Mouse (Mus musculus) kidney, postnatal 36 days (tissue): Measurements from ENCODE around the gene Chga.

Source experiments
- DNase-seq, 2 experiments: peaks; one replicate each; pipeline ENCODE4 v3.0.0; 2021 to 2022; ENCODE audit warnings: mixed read lengths in 2 of 2

Gene Chga

DNA sequence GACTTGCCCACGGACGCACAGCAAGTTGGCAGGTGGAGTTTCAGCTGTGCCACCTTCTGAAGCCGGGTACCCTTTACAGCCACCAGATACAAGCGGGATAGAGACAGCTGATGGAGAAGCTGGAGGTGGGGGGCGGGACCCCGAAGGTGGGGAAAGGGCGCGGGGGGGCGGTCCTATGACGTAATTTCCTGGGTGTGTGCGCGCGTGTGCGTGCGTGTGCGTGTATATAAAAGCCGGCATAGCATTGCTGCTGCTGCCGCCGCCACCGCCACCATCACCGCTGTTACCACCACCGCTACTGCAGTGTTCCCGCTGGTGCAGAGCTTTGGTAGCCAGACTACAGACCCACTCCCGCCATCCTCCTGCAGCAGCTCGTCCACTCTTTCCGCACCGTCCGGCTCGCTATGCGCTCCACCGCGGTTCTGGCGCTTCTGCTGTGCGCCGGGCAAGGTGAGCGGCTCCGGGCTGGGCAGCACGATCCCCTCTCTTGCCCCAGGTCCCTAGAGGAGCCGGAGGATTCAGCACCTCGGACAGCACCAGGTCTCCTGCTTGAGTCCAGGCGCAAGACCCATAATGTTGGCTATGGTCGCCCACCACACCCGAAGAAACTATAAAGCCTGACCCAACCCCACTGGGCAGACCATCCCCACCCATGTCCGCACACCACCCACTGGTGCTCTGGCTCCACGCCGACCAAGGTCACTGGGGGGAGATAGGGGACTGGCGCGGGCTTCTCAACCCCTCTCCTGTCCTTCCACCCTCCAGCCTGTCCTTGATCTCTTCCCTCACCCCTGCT lies at the start of gene Chga:
Chga (plus strand) TSS at position 249 of the 796 bp plus-strand sequence.
- peak; percentile 57 to 90 for DNase-seq

DNA sequence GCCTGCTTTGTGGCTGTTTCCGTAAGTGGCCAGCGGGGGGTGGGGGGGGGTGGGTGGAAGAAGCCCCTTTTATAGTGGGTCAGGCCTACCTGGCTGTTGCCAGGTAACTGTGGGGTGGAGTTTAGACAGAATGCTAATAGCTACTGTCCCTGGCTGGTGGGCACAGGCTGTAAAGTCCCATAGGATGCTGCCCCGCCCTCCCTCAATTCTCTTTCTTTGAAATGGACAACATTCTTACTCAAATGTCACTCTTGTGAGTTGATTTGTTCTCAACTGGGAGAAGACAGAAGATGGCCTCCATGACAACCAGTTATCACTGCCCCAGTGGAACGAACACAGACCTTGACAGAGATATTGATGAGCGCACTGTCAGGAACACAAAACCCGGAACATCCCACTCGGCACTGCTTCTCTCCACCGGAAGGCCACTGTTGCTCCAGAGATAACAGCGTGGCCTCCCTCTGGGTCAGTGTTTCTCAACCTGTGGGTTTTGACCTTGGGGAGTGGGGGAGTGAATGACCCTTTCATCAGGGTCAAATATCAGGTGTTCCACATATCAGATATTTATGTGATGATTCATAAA lies 49.5 kb upstream of the Chga start:
- no peak for DNase-seq

DNA sequence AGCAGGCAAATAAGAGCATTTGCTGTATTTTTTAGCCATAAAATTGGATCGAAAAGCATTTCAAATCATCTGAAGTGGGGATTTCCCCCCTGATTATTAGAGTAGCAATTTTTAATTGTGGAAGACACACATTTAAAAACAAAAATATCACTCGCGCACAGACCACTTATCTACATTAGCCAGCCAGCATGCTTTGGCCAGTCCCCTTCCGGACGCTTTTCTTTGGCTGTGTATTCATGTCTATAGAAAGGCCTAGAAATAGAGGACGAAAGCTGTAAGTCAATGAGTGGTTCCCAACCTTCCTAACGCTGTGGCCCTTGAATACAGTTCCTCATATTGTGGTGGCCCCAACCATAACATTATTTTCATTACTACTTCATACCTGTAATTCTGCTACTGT lies 48.8 kb upstream of the Chga start:
- no peak for DNase-seq

DNA sequence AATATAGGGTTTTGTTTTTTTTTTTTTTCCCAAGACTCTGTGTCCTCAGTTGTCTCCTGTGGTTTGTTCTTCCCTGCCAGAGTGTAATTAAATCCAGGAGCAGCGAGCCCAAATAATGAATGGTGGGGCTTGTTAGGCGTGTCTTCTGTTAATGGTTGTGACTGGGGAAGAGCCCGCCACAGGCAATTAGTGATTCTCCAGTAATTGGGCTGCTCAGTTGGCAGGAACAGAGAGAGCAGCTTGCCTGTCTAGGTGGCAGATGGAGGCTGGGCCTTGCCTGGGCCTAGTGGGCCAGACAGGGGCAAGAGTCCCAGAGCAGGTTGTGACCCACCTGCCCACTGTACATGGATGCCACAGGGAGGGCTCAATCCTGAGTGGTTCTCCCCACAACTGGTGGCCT lies 43.4 kb upstream of the Chga start:
- DNase-seq: no peak

DNA sequence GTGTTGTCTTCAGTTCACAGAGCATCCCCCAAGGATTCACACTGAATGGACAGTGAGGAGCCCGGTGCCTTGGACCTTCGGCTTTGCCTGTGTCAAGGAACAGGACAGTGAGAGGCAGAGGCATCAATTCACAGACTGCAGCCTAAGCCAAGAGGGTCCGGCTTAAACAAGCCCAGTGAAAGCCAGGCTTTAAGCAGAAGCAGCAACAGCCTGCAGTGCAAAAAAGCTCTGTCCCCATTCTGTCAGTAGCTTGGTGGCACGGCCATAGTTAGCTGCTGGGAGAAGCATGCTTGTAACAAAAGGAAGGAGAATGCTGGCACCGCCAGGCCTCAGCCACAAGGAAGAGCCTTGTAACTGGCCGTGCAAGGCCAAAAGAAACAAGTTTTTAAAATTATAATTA lies 40.6 kb upstream of the Chga start:
- no peak for DNase-seq

DNA sequence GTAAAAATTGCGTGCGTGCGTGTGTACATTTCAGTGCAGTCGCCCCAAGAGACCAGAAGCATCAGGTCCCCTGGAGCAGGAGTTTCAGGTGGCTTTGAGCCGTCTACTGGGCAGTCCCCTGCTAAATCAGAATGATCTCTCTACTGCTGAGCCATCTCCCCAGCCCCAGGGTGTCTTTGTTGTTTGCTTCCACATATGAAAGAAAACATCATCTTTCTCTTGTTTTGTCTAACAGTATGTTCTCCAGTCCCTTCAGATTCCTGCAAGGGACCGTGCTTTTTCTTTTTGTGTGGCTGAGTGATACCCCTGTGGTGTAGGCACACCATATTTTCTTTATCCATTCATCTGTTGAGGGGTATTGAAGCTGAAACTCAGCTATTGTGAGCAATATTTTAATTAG lies 40.0 kb upstream of the Chga start:
- DNase-seq: no peak

DNA sequence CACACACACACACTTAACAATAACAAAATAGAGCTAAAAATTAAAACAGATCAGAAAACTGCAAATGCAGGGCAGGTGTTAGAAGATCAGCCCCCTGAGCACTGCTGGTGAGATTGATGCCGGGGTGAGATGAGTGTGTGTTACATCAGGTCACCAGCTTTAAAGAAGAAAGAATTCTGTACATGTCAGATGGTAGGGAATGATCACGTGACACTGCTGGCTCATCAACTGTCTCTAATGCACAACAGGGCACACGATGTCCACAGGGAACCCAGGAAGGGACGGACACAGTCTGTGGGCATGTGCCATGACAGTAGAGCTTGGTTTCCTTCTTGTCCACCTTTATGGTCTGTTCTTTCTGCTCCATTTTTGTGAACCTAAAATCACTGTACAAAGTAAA lies 38.6 kb upstream of the Chga start:
- DNase-seq: no peak

DNA sequence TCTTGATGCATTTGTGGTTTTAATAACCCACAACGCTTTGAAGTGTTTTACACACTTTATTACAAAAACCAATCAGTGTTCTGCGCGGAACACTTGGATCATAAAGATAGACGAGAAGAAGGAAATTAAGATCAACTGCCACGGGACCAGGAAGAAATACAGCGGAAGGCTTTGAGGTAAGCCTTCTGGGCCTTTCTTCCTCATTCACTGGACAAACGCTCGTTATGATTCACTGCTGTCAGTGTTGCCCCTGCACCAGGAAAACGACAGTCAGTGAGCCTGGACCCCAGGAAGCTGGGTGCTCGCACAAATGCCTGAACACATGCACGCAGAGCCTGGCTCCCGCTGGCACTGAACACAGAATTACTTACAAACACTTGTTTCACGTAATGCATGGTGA lies 37.1 kb upstream of the Chga start:
- DNase-seq: no peak

DNA sequence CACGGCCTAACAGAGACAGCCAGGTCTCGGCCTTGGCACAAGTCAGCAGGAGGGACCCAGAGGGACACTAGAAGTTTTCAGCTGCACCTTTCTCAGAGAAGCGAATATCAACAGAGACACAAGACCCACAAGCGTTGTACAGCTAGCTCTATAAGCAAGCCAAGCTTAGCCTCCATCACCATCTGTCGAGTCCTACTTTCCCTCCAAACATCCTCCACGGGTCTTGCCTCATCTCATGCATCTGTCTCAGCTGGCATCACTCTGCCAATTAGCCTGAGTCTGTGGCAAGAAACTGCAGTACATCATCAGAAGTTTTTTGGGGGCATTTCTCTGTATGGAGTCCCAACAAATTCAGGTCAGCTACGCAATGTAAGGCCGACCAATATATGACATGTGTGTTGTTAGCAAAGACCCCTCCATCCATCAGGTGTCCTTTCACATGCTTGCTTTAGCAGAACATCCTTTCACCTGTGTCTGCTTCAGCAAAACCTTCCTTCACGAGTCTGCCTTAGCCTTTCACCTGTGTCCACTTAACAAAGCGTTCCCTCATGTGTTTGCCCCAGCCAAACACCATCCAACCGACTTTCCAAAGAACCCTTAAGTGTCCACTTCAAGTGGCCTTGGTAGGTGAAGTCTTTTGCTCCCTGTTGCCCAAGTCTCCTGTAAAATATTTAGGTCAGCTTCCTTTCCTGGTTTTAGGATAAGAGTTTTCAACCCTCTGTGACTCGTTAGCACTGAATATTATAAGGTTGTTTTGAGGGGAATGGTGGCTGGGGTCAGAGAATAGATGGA lies 34.6 kb upstream of the Chga start:
- no peak for DNase-seq

DNA sequence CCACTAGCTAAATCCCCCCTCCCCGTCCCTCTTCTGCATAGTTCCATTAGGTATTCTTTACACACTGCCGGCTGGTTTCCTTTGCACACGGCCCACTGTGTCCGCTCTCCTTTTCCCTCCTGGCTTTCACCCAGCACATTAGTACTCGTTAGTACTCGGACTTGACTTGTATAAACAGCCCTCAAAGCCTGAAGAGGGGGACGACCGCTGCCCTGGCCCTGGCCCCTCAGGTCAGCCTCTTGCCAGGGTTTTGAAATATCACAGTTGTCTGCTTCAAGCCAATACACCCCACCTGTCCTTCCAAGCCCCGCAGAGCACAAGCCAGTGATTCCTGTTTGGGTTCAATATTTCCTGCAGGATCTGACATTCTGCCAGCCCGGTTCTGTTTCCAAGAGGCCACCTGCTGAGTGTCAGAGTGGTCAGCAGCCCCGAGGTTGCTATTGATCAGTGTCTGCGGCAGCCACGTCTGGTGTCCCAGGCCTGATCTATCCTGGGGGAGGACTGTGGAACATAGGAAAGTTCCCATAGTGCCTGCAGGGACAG lies 32.9 kb upstream of the Chga start:
- DNase-seq: peak in 1 of 2 experiments; percentile 18

DNA sequence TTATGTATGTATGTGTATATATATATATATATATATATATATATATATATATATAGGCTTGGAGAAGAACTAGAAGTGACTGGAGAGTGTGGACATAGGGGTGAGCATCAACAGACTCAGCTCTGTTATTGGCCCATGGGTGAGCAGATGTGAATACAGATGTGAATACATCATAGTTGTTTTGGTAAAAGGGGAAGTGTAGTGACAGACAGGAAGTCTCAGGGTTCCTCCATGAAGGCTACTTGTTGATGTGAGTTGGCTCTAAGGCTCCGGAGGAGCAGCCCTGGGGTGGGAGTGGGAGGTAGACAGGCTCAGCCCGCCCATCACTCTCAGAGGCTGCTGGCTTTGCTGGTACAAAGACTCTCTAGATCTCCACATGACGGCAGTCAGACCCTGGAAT lies 30.6 kb upstream of the Chga start:
- DNase-seq: no peak

DNA sequence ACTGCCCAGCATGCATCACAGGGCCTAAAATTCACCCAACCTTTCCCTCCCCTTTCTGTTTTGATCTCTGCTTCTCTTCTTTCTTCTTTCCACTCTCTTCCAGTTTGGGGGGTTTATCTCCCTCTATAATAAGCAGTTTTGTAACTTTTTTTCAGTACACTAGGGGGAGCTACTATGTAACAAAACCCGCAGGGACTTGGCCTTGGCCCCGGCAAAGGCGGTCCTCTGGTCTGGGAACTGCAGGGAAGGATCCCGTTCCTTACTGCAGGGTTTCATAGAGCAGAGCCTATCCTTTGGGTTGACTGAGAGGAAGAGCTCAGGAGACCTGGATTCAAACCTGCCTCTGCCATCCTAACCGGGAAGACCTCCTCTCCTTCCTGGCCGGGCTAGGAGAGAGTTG lies 30.0 kb upstream of the Chga start:
- DNase-seq: peak; percentile 34 to 66

DNA sequence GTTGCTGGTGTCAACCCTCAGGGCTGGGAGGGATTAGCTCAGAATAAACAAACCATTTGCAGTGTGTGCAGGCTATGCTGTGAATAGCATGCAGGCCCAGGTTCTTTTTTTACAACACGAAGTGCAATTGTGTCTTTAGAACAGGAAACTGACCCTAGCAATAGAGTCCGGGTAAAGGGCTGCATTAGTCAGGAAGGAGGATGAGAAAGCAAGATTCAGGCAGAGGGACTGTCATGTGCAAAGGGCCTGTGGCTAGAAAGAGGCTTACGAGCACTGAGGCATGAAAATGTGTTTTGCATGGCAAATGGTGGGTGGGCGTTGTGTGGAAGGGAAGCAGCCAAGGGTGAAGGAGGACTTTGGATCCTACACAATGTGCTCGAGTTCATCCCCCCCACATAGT lies 26.8 kb upstream of the Chga start:
- no peak for DNase-seq

DNA sequence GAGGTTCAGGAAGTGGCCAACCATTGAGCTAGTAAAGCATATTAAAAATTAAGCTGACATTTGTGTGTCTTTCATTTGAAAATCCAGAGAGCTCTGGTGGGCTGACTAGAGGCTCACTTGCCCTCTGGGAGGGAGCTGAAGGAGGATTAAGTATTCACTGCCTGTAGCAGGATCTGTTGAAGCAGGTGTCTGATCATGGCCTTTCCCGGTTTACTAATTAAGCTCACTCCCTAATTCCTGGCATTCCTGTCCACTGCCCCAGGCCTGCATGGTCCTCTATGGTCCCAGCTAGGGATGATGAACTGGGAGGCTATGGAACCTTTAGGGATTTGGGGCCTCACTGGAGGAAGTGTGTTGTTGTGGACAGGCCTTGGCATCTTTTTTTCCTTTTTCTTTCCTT lies 19.0 kb upstream of the Chga start:
- peak; percentile 27 to 58 for DNase-seq

DNA sequence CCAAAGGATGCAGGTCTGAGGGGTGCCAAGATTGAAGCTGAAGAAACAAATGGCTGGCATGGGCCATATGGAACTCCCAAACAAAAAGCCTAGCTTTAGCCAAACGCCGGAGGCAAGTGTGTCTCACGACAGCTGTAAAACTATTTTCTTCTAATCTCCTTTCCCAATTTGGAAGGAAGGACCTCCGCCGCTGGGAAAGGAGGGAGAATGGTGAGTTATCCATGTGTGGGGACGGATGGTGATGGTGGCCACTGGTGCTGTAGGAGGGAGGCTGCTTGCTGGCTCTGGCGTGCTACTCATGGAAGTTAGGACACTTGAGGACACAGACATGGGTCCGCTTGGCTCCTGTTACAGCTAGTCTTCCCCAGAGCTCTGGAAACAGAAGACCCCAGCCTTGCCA lies 14.5 kb upstream of the Chga start:
- DNase-seq: no peak

DNA sequence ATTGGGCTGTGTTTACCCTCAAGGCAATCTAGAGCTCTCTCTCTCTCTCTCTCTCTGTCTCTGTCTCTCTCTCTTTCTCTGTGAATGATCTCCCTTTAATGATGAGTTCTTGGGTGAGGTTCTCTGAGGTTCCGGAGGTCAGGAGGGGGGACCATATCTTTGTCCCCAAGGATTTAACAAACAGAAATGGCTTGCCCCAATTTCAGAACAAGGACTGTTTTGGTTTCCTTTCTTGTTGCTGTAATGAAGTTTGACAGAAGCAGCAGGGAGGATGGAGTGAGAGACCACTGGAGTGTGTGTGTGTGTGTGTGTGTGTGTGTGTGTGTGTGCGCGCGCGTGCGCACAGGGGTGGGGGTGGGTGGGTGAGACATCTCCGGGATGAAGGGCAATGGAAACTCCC lies 13.6 kb upstream of the Chga start:
- no peak for DNase-seq

DNA sequence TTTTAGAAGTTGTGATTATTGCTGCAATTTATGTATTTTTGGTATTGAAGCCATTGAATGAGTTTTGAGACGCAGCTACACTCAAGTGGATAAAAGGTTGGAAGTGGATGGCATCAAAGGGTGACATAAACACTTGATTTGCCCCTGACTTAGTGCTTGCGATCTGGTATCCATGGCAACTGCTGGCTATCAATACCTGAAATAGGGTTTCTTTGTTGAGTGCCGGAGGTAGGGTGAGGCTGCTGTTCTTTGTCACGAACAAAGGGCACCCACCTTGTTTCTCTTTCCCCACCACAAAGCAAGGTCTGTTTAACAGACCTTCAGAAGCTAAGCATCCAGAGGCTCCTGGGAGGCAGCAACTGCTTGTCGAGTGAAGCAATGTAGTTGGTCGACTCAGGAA lies 9.6 kb upstream of the Chga start:
- DNase-seq: no peak

DNA sequence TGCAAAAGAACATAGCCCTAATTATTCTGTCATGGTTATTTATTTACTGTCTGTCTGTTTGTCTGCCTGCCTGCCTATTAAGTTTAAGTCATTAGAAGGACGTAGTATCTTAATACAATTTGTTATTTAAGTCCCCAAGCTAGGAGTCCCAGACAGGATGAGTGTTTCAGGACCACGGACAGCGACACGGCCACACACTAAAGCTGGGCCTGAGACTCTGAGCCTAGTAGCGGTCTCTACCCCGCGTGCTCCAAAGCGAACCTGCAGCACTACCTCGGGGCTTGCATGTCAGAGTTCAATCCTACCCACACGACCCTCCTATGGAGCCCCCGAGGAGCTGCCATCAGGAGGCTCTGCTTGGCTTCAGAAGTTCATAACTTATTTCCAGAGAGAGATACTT lies 4.2 kb upstream of the Chga start:
- peak; percentile 69 to 92 for DNase-seq

DNA sequence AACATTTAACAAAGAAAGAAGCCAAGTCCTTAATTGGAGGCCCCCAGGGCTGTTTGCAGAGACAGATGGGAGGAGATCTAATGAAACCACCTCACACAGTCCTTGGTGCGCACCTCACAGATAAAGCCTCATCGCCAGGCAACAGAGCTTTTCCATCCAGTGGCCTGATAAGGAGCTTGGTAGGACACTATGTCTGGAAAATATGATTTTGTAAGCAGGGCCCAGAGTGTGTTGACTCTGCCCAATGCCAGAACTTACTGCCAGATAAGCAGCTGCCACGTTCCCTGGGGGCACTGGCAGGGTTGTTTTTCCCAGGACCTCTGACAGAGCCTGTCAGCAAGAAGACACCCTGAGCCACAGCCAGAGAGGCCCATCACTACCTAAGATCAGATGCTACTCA lies 3.6 kb upstream of the Chga start:
- no peak for DNase-seq

DNA sequence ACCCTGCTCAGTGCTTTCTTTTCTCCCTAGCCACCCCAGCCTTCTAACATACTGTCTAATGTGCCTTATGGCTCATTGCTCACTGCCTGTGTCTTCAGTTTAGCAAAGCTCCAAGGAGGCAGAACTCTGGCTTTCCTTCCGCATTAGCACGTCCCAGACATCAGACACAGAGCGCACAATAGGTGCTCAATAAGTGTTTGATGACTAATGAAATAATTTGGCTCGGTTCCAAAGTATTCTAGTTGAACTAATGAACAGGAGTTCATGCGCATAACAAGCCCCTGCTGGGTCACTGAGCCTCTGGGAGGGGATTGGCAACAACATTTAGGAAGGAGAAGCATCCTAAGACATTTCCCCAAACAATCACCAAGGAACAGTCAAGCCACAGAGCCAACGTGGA lies 2.8 kb upstream of the Chga start:
- DNase-seq: no peak

DNA sequence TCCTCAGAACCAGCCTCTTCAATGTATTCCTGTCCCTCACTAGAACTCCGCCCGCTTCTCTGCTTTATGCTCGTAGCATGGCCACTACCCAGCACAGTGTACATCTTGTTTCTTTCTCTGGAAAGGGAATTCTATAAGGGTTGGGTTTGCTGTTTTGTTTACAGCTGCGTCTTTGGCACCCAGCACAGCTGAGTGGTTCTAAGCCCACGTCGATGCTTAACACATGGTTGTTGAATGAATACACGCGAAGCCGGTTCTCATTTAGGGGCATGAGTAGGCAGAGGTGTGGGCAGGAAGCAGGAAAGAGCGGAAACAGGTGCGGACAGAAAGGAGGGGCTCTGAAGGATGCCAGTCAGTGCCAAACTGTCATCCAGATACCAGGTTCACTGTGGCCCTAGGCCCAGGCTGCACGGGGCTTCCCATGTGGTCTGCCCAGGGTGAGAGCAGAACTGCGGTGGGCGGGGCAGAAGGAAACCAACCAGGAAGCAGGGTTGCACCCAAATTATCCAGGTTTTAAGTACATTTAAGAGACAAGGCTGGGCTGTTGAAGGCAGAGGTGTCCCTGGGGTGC lies 979 bp upstream of the Chga start:
- DNase-seq: no peak

DNA sequence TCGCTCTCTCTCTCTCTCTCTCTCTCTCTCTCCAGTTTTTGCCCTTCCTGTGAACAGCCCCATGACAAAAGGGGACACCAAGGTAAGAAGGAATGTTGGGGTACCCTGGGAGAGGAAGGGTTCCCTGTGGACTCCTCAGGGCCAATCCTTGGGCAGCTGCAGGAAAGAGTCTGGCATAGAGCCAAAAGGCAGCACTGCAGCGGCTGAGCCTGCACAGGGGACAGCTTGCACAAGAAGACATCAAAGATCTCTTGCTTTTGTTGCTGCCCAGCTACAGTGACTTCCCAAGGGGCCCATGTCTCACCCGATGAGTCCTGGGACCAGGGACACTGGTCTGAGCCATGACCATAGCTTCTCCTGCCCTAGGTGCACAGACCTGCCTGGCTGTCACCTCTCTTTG lies 1.1 kb downstream of the Chga start:
- DNase-seq: no peak

DNA sequence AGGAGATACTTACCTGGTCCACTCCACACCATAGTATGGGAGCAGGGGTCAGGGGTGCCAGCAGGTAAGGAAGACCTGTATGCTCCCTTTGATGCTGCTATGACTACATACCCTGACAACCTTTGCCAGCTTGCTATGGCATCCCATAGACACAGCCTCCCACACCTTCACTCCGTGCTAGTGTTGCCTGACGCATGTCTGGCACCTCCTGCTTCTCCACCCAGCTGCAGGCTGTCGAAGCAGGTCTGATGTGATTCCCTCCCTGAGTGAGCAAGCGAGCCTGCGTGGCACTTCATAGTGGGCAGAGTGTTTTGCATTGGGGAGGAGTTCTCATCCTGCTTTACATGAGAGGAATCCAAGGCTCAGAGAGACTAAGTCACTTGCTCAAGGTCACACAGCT lies 2.6 kb downstream of the Chga start:
- DNase-seq: no peak
